Mouse (Mus musculus) heart, postnatal 0 days (tissue): Measurements from ENCODE around the gene Mybpc2. TPM values are rescaled to one million over a fixed set of nuclear protein-coding genes. Genes with fewer than 3 reads are reported as not detected.

Experiments used
- ATAC-seq: fragments of 200-750 bp; cut with Nextera tagmentation; 2 replicates; pipeline ENCODE4 v1.8.0; 2017; ENCODE audit warnings: low read depth, moderate number of reproducible peaks, moderate library complexity; ENCODE audit not compliant: insufficient read depth
- DNase-seq: peaks from one replicate; pipeline ENCODE4 v3.0.0-alpha.2; 2016; ENCODE audit warnings: low spot score
- H3K27ac ChIP-seq: fragments of 300-500 bp; sonication (generic); 2 replicates; pipeline ENCODE4 v1.5.1; 2014; ENCODE audit warnings: low read depth, mild to moderate bottlenecking
- H3K27me3 ChIP-seq: fragments of 300-500 bp; sonication (generic); 2 replicates; pipeline ENCODE4 v1.6.1; 2014; ENCODE audit warnings: low read length, mixed read lengths; ENCODE audit not compliant: control insufficient read depth, insufficient read depth
- H3K36me3 ChIP-seq: fragments of 300-500 bp; sonication (generic); replicated peaks from 2 replicates; pipeline ENCODE4 v1.6.1; 2014; ENCODE audit warnings: low read length, mixed read lengths; ENCODE audit not compliant: control insufficient read depth, insufficient read depth
- H3K4me1 ChIP-seq: fragments of 300-500 bp; sonication (generic); 2 replicates; pipeline ENCODE4 v1.6.1; 2014; ENCODE audit warnings: antibody characterized with exemption; ENCODE audit not compliant: control insufficient read depth, insufficient read depth
- H3K4me2 ChIP-seq: fragments of 300-500 bp; sonication (generic); 2 replicates; pipeline ENCODE4 v1.6.1; 2014; ENCODE audit warnings: low read depth, mild to moderate bottlenecking, low read length, moderate library complexity
- H3K4me3 ChIP-seq: fragments of 300-500 bp; sonication (generic); 2 replicates; pipeline ENCODE4 v1.5.1; 2014; ENCODE audit warnings: low read depth, low read length
- H3K9ac ChIP-seq: fragments of 300-500 bp; sonication (generic); replicated peaks from 2 replicates; pipeline ENCODE4 v1.6.1; 2014; ENCODE audit warnings: low read depth, low read length, mixed read lengths
- H3K9me3 ChIP-seq: fragments of 300-500 bp; sonication (generic); replicated peaks from 2 replicates; pipeline ENCODE4 v1.6.1; 2016; ENCODE audit warnings: low read length; ENCODE audit not compliant: control insufficient read depth
- CTCF ChIP-seq: IDR thresholded peaks from 2 replicates; pipeline ENCODE4 v1.5.1; 2016; ENCODE audit warnings: antibody characterized with exemption, control low read depth, low read depth
- EP300 ChIP-seq: IDR thresholded peaks from 2 replicates; pipeline ENCODE4 v1.6.1; 2016; ENCODE audit warnings: antibody characterized with exemption, low read depth
- WGBS: fragments of 180-500 bp; shearing (Covaris S2); extraction: QIAGEN DNeasy Blood & Tissue Kit; methylation state at CpG from one replicate; pipeline ENCODE4 v1.1.7; 2014; 5-methylcytosine and 5-hydroxymethylcytosine counted together
- polyA plus RNA-seq: library from polyadenylated mRNA; unstranded; fragments of >200 nt; fragmentation: Nextera tagmentation; extraction: Ambion mirVana; gene quantifications from 2 replicates; pipeline ENCODE4 v1.2.1, GENCODE M21; 2015
- total RNA-seq: library from RNA; depleted of rRNA; stranded (reverse); fragments of >200 nt; gene quantifications from 2 replicates; pipeline ENCODE4 v1.2.3, GENCODE M21; 2014; ENCODE audit warnings: low replicate concordance

Mybpc2 gene
- total and polyA plus RNA-seq, 2 experiments from 2014 or later, result 2.6 to 4.5 TPM

DNA sequence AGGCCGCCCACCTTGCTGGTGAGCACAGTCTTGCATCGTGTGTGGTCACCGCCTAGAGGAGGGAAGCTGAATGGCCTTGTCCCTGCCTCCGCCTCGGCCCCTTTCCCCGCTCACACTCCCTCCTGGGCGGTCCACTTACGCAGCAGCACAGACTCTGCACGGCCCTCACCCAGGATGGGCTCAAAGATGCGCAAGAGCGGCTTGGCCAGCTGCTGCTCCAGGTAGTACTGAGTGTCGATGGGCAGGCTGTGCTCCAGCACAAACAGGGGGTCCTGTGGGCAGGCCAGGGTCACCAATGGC, 9.2 kb upstream of the Mybpc2 start:
- H3K4me3 ChIP-seq, result no peak overlapping the region
- ATAC-seq (no peak), DNase-seq (no peak)
- no peak overlapping the region for H3K9ac ChIP-seq
- no peak overlapping the region for H3K4me2 ChIP-seq
- H3K27me3 ChIP-seq, result no peaks in the 10 kb centered on the region
- peaks cover 32% of the 10 kb centered on the region for H3K36me3 ChIP-seq
- H3K9me3 ChIP-seq, result no peaks in the 10 kb centered on the region
- 0 out of 2 replicates have a peak, but pooled peaks cover 3% of the 10 kb centered on the region for H3K4me1 ChIP-seq
- 83% methylated on average over 12 of the region's 12 CpGs for WGBS
- TF ChIP-seq EP300, result no peak
- no peak for TF ChIP-seq CTCF
- H3K27ac ChIP-seq, result no peak overlapping the region

DNA sequence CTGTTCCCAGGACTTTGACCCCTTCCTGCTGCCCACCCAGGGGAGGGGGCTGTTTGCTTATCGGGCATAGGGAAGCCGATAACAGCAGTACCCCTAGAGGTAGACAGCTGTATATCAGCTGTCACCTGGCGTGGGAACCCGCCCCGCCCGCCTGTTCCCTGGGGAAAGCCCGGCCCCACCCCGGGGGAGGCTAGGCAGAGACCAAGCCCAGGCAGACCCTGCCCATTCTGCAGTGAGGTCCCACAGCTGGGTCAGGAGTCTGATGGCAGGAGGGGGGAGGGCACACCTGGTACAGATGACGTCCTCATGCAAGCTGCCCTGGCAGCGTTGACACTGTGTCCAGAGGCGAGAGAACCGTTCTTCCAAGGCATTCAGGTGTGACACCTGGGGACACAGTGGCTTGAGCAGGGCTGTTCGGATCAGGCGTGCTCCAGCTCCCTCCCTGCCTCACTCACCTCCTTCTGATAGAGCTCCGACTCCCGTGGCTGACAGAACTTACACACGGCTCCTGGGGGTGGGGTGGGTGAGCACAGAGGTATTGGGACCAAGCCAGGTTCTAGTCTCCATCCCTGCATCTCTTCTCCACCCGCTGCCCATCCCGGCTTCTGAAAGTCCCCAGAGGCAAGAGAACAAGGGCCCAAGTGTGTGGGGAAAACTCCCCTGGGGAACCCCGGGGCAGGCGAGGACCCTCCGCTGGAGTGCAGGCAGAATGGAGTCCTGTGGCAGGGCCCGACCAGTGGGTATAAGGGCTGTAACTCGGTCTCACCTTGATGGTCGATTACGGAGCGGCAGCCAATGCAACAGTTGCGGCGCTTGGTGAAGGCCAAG, 8.7 kb upstream of the Mybpc2 start:
- H3K27ac ChIP-seq, result no peak overlapping the region
- no peak for ATAC-seq
- H3K27me3 ChIP-seq, result no peaks in the 10 kb centered on the region
- 80% methylated on average over 29 of the region's 29 CpGs for WGBS
- no peak overlapping the region for H3K4me2 ChIP-seq
- H3K4me1 ChIP-seq, result peaks cover 6% of the 10 kb centered on the region; the same call in 1 of the 2 replicates
- no peaks in the 10 kb centered on the region for H3K9me3 ChIP-seq
- H3K4me3 ChIP-seq, result no peak overlapping the region
- DNase-seq, result no peak
- peaks cover 26% of the 10 kb centered on the region; the same call in 1 of the 2 replicates for H3K36me3 ChIP-seq
- TF ChIP-seq EP300 (no peak), CTCF (no peak)
- H3K9ac ChIP-seq, result no peak overlapping the region

DNA sequence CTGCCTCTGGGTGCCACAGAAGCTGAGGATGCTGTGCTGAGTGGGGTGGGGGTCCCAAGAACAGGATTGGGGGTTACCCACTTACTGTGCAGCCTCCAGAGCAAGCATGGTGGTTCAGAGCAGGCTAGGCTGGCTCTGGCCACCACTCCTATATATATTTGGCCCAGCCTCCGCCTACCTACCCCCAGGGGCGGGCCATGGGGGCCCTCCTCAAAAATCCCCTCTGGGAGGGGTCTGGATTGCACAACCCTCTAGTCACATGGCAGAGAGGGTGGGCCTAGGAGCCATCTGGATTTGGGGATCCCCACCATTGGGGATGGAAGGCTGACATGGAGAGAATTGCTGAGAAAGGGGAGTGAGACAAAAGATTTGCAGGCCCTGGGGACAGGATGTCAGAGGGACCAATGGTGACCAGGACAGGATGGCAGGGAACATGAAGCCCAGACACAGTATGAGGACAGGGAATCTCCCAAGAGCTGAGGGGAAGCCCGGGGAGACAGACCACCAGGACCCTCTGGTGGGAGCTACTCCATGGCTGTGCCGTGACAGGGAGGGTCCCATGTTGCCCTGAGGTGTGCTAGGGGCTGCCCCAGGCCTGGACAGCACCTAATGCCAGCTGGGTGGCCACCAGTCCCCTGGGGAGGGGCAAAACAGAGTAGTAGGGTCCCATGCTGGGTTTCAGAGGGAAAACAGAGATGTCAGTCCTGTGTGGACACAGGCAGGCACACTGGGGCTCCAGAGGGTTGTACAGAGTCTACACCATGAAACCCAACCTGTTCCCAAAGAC, 7.7 kb upstream of the Mybpc2 start, which contains the start of gene Spib:
TSS of gene Spib (minus strand) at position 126 of the 787 bp plus-strand sequence.
- DNase-seq (no peak), ATAC-seq (no peak)
- peaks cover 25% of the 10 kb centered on the region; the same call in 1 of the 2 replicates for H3K36me3 ChIP-seq
- no peak for TF ChIP-seq CTCF
- TF ChIP-seq EP300, result no peak
- WGBS, result 70% methylated on average over 4 of the region's 4 CpGs
- H3K4me2 ChIP-seq, result no peak within 1 kb of the TSS
- peaks cover 10% of the 10 kb centered on the region; the same call in 1 of the 2 replicates for H3K4me1 ChIP-seq
- H3K27ac ChIP-seq, result no peak within 1 kb of the TSS
- H3K27me3 ChIP-seq, result no peaks in the 10 kb centered on the region
- no peak within 1 kb of the TSS for H3K4me3 ChIP-seq
- no peaks in the 10 kb centered on the region for H3K9me3 ChIP-seq
- no peak within 1 kb of the TSS for H3K9ac ChIP-seq

DNA sequence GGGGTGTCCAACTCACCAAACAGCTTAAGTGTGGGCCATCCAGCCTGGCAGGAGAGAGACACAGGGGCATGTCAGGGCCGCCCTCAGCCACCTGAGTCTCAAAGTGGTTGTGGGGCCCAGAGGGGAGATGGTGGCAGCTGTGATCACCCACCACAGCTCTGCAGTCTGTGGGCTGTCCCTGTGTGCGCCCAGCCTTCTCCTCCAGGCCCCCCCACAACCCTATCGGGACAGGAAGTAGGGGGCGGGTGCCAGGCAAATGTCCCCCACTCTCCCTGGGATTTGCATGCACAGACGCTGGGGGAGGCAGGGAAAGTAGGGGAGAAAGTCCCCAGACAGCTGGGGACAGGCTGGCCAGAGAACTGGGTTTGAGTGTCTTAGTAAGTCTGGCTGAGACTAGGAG, 6.8 kb upstream of the Mybpc2 start:
- Histone ChIP-seq H3K4me1 (peaks cover 8% of the 10 kb centered on the region; the same call in 1 of the 2 replicates), H3K27ac (no peak overlapping the region), H3K4me2 (no peak overlapping the region), H3K9me3 (no peaks in the 10 kb centered on the region), H3K27me3 (no peaks in the 10 kb centered on the region), H3K4me3 (no peak overlapping the region), H3K36me3 (peaks cover 25% of the 10 kb centered on the region; the same call in 1 of the 2 replicates), H3K9ac (no peak overlapping the region)
- WGBS, result 31% methylated on average over 5 of the region's 5 CpGs
- no peak for TF ChIP-seq EP300
- TF ChIP-seq CTCF, result no peak
- no peak for ATAC-seq
- no peak for DNase-seq

DNA sequence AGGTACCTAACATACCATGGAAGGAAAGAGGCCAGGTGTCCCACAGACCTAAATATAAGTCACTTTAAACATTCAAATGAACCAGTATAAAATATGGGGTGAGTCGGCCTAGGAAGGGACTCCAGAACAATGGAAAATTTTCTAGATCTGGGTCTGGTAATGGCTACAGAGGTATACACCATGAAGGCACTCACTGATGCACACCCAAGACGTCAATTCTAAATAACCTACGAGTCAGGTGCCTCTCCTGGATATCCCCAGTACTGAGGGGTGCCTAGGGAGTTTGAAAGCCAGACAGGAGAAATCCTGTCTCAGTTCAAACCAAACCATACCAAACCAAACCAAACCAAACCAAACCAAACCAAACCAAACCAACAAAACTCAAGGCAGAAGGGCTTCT, 6.1 kb upstream of the Mybpc2 start:
- H3K9me3 ChIP-seq, result no peaks in the 10 kb centered on the region
- peaks cover 22% of the 10 kb centered on the region; the same call in 1 of the 2 replicates for H3K36me3 ChIP-seq
- H3K4me2 ChIP-seq, result no peak overlapping the region
- no peak for DNase-seq
- no peak overlapping the region for H3K4me3 ChIP-seq
- no peak overlapping the region for H3K9ac ChIP-seq
- WGBS, result 75% methylated on average over 3 of the region's 3 CpGs
- peaks cover 9% of the 10 kb centered on the region for H3K4me1 ChIP-seq
- H3K27ac ChIP-seq, result no peak overlapping the region
- ATAC-seq, result no peak
- TF ChIP-seq EP300 (no peak), CTCF (no peak)
- H3K27me3 ChIP-seq, result no peaks in the 10 kb centered on the region
